Mouse (Mus musculus) ES-Bruce4 (cell line): ENCODE results near the gene Tnnt2. TPM values are rescaled to one million over a fixed set of nuclear protein-coding genes. Genes with fewer than 3 reads are reported as not detected.

Experiments
- H3K27ac ChIP-seq: 2 replicates; pipeline ENCODE4 v1.5.1; 2012; ENCODE audit warnings: low read length, inconsistent platforms; ENCODE audit not compliant: insufficient read depth
- H3K27me3 ChIP-seq: 2 replicates; pipeline ENCODE4 v1.6.1; 2012; ENCODE audit warnings: mild to moderate bottlenecking, low read length, inconsistent platforms; ENCODE audit not compliant: control insufficient read depth, poor library complexity, insufficient read depth, severe bottlenecking
- H3K36me3 ChIP-seq: 2 replicates; pipeline ENCODE4 v1.6.1; 2012; ENCODE audit warnings: inconsistent platforms, mild to moderate bottlenecking, low read length, moderate library complexity; ENCODE audit not compliant: control insufficient read depth, poor library complexity, insufficient read depth, severe bottlenecking
- H3K4me1 ChIP-seq: one replicate; pipeline ENCODE4 v1.8.1; 2011; ENCODE audit warnings: low read length; ENCODE audit not compliant: control insufficient read depth, insufficient read depth
- H3K4me3 ChIP-seq: 2 replicates; pipeline ENCODE4 v1.5.1; 2011; ENCODE audit warnings: low read depth, mild to moderate bottlenecking, low read length
- H3K9ac ChIP-seq: 2 replicates; pipeline ENCODE4 v1.6.1; 2012; ENCODE audit warnings: low read depth, mild to moderate bottlenecking, inconsistent platforms; ENCODE audit not compliant: poor library complexity, severe bottlenecking
- H3K9me3 ChIP-seq: replicated peaks from 2 replicates; pipeline ENCODE4 v1.6.1; 2012; ENCODE audit warnings: mild to moderate bottlenecking, low read length, inconsistent platforms; ENCODE audit not compliant: control insufficient read depth, poor library complexity, insufficient read depth, severe bottlenecking
- CTCF ChIP-seq: IDR thresholded peaks from one replicate; pipeline ENCODE4 v1.8.1; 2011; ENCODE audit warnings: low read depth, low read length
- EP300 ChIP-seq: IDR thresholded peaks from 2 replicates; pipeline ENCODE4 v1.6.1; 2011; ENCODE audit warnings: low read depth, low read length; ENCODE audit not compliant: insufficient read depth
- POLR2A ChIP-seq: IDR thresholded peaks from one replicate; pipeline ENCODE4 v1.8.1; 2011; ENCODE audit warnings: low read length; ENCODE audit not compliant: insufficient read depth
- polyA plus RNA-seq: library from polyadenylated mRNA; stranded (reverse); fragments of >200 nt; gene quantifications from 2 replicates; pipeline ENCODE4 v1.2.4, GENCODE M21; 2011; ENCODE audit warnings: low read depth; ENCODE audit not compliant: missing spikeins, insufficient read depth, insufficient read length

Tnnt2 gene
- polyA plus RNA-seq, 1 experiment: 1.6 TPM

- Histone ChIP-seq H3K27me3 (no peaks in the 10 kb centered on the region), H3K9ac (no peak overlapping the region), H3K9me3 (no peaks in the 10 kb centered on the region), H3K36me3 (no peaks in the 10 kb centered on the region), H3K4me3 (no peak overlapping the region), H3K27ac (no peak overlapping the region), H3K4me1 (no peaks in the 10 kb centered on the region)
- TF ChIP-seq CTCF: no peak
- TF ChIP-seq EP300: no peak
- no peak for TF ChIP-seq POLR2A
Observed at GRCm38 (mm10) chr1:135893377-135893776, 57.2 kb downstream of the Tnnt2 start.

DNA sequence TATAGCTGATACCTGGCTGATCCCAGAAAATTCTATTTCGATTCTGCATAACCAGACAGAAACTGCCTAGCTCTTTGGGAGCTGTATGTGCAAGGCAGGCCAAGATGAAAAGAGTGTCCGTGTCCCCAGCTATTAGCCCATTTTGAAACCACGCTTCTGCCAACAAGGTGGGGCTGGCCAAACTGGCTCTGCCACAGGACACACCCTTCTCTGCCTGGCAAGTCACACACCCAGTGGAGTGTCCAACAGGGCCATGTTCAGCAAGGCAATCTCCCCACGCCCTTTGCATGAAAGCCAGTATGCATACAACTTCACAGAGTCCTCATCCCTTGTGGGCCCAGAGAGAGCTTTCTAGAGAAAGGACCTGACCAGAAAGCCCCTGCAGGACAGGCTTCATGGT lies 59.2 kb downstream of the Tnnt2 start:
- Histone ChIP-seq H3K36me3 (no peaks in the 10 kb centered on the region), H3K9ac (no peak overlapping the region), H3K4me1 (no peaks in the 10 kb centered on the region), H3K4me3 (no peak overlapping the region), H3K27me3 (no peaks in the 10 kb centered on the region), H3K9me3 (no peaks in the 10 kb centered on the region), H3K27ac (no peak overlapping the region)
- TF ChIP-seq EP300 (no peak), CTCF (no peak), POLR2A (no peak)

GRCm38 (mm10) chr1:135899295-135899694 lies 63.1 kb downstream of the Tnnt2 start:
- Histone ChIP-seq H3K36me3 (no peaks in the 10 kb centered on the region), H3K27ac (no peak overlapping the region), H3K4me3 (no peak overlapping the region), H3K9me3 (no peaks in the 10 kb centered on the region), H3K4me1 (no peaks in the 10 kb centered on the region), H3K9ac (no peak overlapping the region), H3K27me3 (no peaks in the 10 kb centered on the region)
- TF ChIP-seq CTCF (no peak), EP300 (no peak), POLR2A (no peak)

GRCm38 (mm10) chr1:135899991-135900515 lies 63.9 kb downstream of the Tnnt2 start:
- Histone ChIP-seq H3K27ac (no peak overlapping the region), H3K9me3 (no peaks in the 10 kb centered on the region), H3K9ac (no peak overlapping the region), H3K36me3 (no peaks in the 10 kb centered on the region), H3K4me3 (no peak overlapping the region), H3K27me3 (no peaks in the 10 kb centered on the region), H3K4me1 (no peaks in the 10 kb centered on the region)
- TF ChIP-seq POLR2A (no peak), CTCF (no peak), EP300 (no peak)

Other genes with a start within 250 kb of the Tnnt2 start
- gene Nav1, start 229.1 kb upstream of the Tnnt2 start, polyA plus RNA-seq: 31.7 and 34.2 TPM in 2 replicates
- gene Csrp1, start 116.3 kb upstream of the Tnnt2 start, polyA plus RNA-seq: 178 and 190 TPM in 2 replicates
- 88.1 and 98.9 TPM in 2 replicates for gene Phlda3, start 70.2 kb upstream of the Tnnt2 start, polyA plus RNA-seq
- gene Tnni1, start 56.9 kb upstream of the Tnnt2 start, polyA plus RNA-seq: 0.53 and 1.0 TPM in 2 replicates
- gene Lad1, start 17.8 kb upstream of the Tnnt2 start, polyA plus RNA-seq: 20.5 and 25.1 TPM in 2 replicates
- not detected in 2 replicates for gene Pkp1, start 82.9 kb downstream of the Tnnt2 start, polyA plus RNA-seq
- gene Igfn1, start 170.0 kb downstream of the Tnnt2 start, polyA plus RNA-seq: not detected in 2 replicates
- 61.1 and 62.1 TPM in 2 replicates for gene Tmem9, start 171.8 kb downstream of the Tnnt2 start, polyA plus RNA-seq
- not detected in 2 replicates for gene Ascl5, start 214.4 kb downstream of the Tnnt2 start, polyA plus RNA-seq
- gene Cacna1s, start 216.4 kb downstream of the Tnnt2 start, polyA plus RNA-seq: 1.0 and 1.2 TPM in 2 replicates